Mouse (Mus musculus): ENCODE results near the gene Ssh2.
A peak's percentile ranks its signal among the peaks of the same experiment; 100 is the strongest.

The Ssh2 gene

GRCm38 (mm10) chr11:77406329-77406728 is 190.2 kb downstream of the Ssh2 start:
- DNase-seq (ENCODE audit: low spot score in 2 of 2) = no peak

- no peak for DNase-seq (ENCODE audit: low spot score in 2 of 2)
Measured at GRCm38 (mm10) chr11:77409879-77410278, 193.8 kb downstream of the Ssh2 start.

- DNase-seq (ENCODE audit: low spot score in 2 of 2) = no peak
Measured at GRCm38 (mm10) chr11:77411284-77411683, 195.2 kb downstream of the Ssh2 start.

GRCm38 (mm10) chr11:77414141-77414839 is 198.2 kb downstream of the Ssh2 start:
- no peak for DNase-seq (ENCODE audit: low spot score in 2 of 2)

- DNase-seq (ENCODE audit: low spot score in 2 of 2) = no peak
Measured at GRCm38 (mm10) chr11:77416212-77417000, 200.3 kb downstream of the Ssh2 start.

GRCm38 (mm10) chr11:77418021-77418420 is 201.9 kb downstream of the Ssh2 start:
- DNase-seq (ENCODE audit: low spot score in 2 of 2) = no peak

- no peak for DNase-seq (ENCODE audit: low spot score in 2 of 2)
Measured at GRCm38 (mm10) chr11:77423175-77423859, 207.2 kb downstream of the Ssh2 start.

- no peak for DNase-seq (ENCODE audit: low spot score in 2 of 2)
Measured at GRCm38 (mm10) chr11:77428446-77428845, 212.4 kb downstream of the Ssh2 start.

- DNase-seq (ENCODE audit: low spot score in 2 of 2) = no peak
Measured at GRCm38 (mm10) chr11:77437026-77437425, 220.9 kb downstream of the Ssh2 start.

- DNase-seq (ENCODE audit: low spot score in 2 of 2) = no peak
Measured at GRCm38 (mm10) chr11:77440081-77440480, 224.0 kb downstream of the Ssh2 start.

GRCm38 (mm10) chr11:77441020-77441419 is 224.9 kb downstream of the Ssh2 start:
- DNase-seq (ENCODE audit: low spot score in 2 of 2) = no peak

GRCm38 (mm10) chr11:77442186-77443170 is 226.4 kb downstream of the Ssh2 start:
- DNase-seq (ENCODE audit: low spot score in 2 of 2) = no peak

- DNase-seq (ENCODE audit: low spot score in 2 of 2) = no peak
Measured at GRCm38 (mm10) chr11:77444939-77445338, 228.9 kb downstream of the Ssh2 start.

GRCm38 (mm10) chr11:77446628-77447041 is 230.5 kb downstream of the Ssh2 start:
- DNase-seq (ENCODE audit: low spot score in 2 of 2) = peak; percentile 46 to 55

- DNase-seq (ENCODE audit: low spot score in 2 of 2) = no peak
Measured at GRCm38 (mm10) chr11:77449224-77449623, 233.1 kb downstream of the Ssh2 start.

- DNase-seq (ENCODE audit: low spot score in 2 of 2) = no peak
Measured at GRCm38 (mm10) chr11:77451670-77452069, 235.6 kb downstream of the Ssh2 start.

GRCm38 (mm10) chr11:77453388-77453787 is 237.3 kb downstream of the Ssh2 start:
- DNase-seq (ENCODE audit: low spot score in 2 of 2) = no peak

GRCm38 (mm10) chr11:77455770-77456510 is 239.9 kb downstream of the Ssh2 start:
- no peak for DNase-seq (ENCODE audit: low spot score in 2 of 2)

GRCm38 (mm10) chr11:77456866-77457265 is 240.8 kb downstream of the Ssh2 start:
- no peak for DNase-seq (ENCODE audit: low spot score in 2 of 2)

GRCm38 (mm10) chr11:77461856-77462255 is 245.8 kb downstream of the Ssh2 start:
- DNase-seq (ENCODE audit: low spot score in 2 of 2) = no peak

Measured in natural killer cell, adult 2 months (primary cell).